Mouse (Mus musculus) Patski (cell line): ENCODE measurements around the gene Fgfr2. TPM values are rescaled to one million over a fixed set of nuclear protein-coding genes. Genes with fewer than 3 reads are reported as not detected.
A peak's percentile ranks its signal among the peaks of the same experiment; 100 is the strongest.

Source experiments
- ATAC-seq: fragments of 100-300 bp; one replicate; pipeline ENCODE4 v1.8.0; 2021
- CTCF ChIA-PET: fragments of 350-600 bp; sonication (Branson Sonifier 250); formaldehyde crosslinking; loops from one replicate; lab custom pipeline; 2022; ENCODE audit warnings: inconsistent platforms; lab: Charles Lee
- POLR2A ChIA-PET: fragments of 350-600 bp; sonication (Branson Sonifier 250); formaldehyde crosslinking; loops from one replicate; lab custom pipeline; 2022; ENCODE audit warnings: antibody characterized with exemption, inconsistent platforms; lab: Charles Lee
- DNase-seq: peaks from one replicate; pipeline ENCODE4 v3.0.0-alpha.2; 2011; ENCODE audit warnings: low read depth, low spot score
- H3K27me3 ChIP-seq: fragments of 371-371 bp; one replicate; pipeline ENCODE4 v1.5.1; 2021
- CTCF ChIP-seq: fragments of 100-300 bp; IDR thresholded peaks from one replicate; pipeline ENCODE4 v1.5.1; 2021
- in situ Hi-C: fragments of 300-500 bp; cut with MboI; formaldehyde crosslinking; loops from 3 replicates; pipeline ENCODE4 v1.11.1; 2018; ENCODE audit warnings: low pct_unique_long_range_greater_than_20kb, mixed read lengths
- polyA plus RNA-seq: library from polyadenylated mRNA; unstranded; gene quantifications from one replicate; pipeline ENCODE4 v1.2.3, GENCODE M21; 2021

Fgfr2 gene
- polyA plus RNA-seq, 1 experiment from 2014 or later, result 48.8 TPM

DNA sequence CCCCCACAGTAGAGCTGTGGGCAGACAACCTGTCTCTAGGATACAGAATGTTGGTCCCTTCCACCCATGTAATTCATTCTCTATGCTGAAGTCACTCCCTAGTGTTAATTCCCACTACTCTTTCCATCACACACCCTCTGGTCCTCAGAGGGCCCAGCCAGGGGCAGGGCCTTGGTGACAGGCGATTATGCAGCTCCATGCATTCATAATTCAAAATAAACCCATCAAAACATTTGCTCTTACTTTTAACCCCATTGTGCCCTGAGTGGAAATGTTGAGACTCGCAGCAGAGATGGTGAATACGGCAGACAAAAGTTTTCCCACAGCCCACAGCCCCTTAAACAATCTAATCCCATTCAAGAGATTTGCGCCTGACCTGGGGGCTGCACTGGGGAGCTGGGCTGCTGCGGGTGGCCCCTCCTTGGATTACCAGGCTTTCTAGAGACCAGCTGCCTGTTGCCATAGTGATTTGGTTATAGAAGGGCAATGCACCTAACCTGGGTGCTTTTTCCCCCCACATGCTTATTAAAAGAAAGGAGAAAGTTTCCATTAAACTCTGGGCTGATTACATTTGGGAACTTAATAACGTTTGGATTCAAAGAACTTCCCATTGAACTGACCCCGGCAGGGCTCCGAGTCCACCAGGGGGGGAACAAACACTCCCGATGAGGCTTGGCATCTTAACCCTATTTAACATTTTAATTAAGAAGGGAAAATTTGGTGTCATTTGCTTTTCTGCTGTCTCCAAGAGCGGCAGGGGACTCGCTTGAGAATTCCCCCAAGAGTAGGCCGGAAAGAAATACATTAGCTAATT lies 2755.7 kb downstream of the Fgfr2 start:
- ATAC-seq (no peak), DNase-seq (no peak)
- in situ Hi-C loops, result no loop called here
- ChIA-PET POLR2A (no interaction called here), CTCF (no interaction called here)
- H3K27me3 ChIP-seq, result no peaks in the 10 kb centered on the region
- TF ChIP-seq CTCF, result no peak

DNA sequence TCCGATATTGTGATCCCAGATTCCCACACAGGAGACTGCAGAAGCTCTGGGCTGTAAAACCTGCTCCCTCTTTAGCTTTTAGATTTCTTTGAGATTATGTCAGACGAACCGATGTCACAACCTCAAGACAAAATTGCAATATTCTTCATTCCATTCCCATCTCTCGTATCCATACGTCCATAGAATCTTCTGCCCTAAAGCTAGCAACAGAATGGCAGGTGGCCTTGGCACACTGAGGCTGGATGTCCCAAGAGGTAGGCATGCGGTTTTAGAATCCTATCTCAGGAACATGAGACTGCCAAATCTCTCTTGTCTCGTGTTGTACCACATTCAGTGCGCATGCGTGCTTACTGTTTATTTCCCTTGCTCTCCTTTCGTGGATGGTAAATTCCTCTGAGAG lies 2757.4 kb downstream of the Fgfr2 start:
- TF ChIP-seq CTCF, result no peak
- no peaks in the 10 kb centered on the region for H3K27me3 ChIP-seq
- DNase-seq (no peak), ATAC-seq (no peak)
- POLR2A ChIA-PET, result no interaction called here
- in situ Hi-C loops, result no loop called here
- CTCF ChIA-PET, result no interaction called here

DNA sequence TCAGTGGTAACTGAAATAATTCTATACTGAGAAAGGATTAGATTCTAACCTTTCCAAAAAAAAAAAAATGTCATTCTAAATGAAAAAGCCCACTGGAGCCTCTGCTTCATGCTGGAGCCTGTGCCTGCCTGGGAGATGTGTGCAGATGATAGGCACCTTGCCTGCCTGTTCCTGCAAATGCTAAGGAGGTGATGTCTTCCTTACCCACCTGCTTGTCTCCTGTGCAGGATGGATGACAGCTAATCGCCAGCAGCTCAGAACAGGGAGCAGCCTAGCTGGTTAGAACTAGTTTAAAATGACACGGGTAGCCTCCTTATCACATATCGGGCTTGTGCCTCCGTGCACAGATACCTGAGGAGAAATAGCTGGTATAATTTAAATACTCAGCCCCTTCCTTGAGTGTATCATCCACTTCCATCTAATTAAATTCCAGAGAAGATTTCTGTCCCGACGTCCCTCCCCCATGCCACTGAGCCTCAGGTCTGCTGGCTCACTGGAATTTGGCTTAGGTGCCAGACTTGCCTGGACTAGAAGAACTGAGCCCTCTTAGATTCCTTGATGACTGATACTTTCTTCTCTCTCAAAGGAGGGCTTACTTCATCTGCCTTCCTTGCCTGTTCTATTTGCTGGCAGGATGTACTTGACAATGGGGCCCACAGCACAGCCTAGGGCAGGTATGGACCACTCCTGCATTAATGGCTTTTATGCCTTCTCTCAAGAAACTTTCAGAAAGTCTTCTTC lies 2782.6 kb downstream of the Fgfr2 start:
- DNase-seq, result no peak
- POLR2A ChIA-PET, result interaction anchor here (0.6 kb wide), 2 partner anchors 26 to 125 kb away, joined by 3 to 5 read pairs; no protein-coding TSS in a partner anchor
- CTCF ChIA-PET, result interaction anchor here (1.2 kb wide), 1 partner anchor 21 kb away, joined by 3 read pairs; no protein-coding TSS in a partner anchor
- TF ChIP-seq CTCF, result no peak
- in situ Hi-C loops, result no loop called here
- ATAC-seq, result peak; percentile 44
- H3K27me3 ChIP-seq, result no peaks in the 10 kb centered on the region

DNA sequence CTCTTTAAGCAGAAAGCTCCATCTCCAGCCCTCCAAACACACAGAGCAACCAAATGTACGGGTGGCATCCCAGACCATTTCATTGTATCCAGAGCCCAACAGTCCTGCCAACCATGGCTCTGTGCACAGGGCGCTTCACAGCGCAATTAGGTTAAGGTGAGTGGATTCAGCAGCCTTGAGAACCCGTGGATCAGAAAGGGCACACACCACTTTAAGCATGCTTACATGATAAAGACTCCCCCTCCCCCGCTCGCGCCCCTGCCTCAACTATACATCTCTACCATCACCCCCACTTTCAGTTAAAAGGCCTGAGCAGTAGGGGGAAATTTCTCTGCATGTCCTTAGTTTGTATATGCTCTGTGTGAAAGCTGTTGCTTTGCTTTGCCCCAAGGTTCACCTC lies 2785.5 kb downstream of the Fgfr2 start:
- no peaks in the 10 kb centered on the region for H3K27me3 ChIP-seq
- ChIA-PET POLR2A (no interaction called here), CTCF (no interaction called here)
- in situ Hi-C loops, result no loop called here
- TF ChIP-seq CTCF, result no peak
- ATAC-seq, result no peak
- DNase-seq, result no peak

DNA sequence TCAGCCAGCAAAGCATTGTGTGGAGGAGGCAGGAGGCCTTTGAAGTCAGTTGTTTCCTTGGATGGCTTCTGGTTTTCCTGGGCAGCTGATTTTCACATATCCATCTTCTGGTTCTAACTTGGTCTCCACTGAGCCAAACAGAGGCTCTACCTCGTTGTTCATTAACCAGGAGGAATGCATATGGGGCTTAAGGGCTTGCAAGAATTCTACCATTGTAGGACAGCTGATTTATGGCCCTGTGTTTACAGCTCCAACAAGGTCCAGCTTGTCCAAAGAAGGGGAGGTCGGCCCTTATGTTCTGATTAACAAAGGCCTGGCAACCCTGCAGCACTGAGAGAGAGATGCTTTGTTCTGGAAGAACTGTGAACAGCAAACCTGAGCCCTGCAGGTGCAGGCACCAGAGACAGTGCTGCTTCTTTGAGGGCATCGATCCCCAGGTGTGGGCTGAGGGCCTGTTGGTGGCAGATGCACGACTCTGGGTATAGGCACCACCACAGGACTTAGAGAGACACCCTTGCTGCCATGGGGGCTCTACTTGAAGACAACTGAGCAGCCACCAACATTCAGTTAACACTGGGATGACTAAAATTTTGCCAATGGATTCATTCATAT lies 2787.6 kb downstream of the Fgfr2 start:
- ChIA-PET CTCF (no interaction called here), POLR2A (no interaction called here)
- no peak for TF ChIP-seq CTCF
- in situ Hi-C loops, result no loop called here
- no peaks in the 10 kb centered on the region for H3K27me3 ChIP-seq
- DNase-seq (peak; percentile 96), ATAC-seq (peak; percentile 91)

DNA sequence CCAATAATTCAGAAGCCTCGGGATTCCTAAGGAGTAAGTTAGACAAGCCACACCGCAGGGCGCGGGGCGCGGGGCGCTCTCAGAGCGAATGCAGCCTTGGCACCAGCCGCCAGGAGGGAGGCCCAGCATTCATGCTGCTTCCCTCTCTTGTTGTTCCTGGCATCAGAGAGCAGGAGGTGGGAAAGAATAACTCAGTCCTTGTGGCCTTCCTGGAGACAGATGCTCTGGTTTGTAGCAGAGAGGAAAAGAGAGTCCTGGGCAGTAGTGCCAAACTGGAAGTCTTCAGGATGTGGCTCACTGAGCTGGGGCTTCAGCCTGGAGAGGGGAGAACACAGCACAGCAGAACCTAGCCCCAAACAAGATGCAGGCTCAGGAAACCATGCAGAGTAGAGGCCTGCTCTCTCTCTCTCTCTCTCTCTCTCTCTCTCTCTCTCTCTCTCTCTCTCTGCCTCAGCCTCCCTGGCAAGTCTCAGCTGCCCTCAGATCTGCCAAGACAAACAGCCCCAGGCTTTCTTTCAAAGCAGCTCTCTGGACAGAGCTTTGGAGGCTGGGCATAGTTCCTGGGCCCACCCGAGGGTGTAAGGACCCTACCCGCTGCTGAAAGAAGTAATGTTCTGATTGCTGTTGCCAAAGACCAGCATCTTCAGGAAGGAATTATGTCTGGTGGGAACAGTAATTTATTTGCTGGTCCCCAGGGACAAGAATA lies 2790.5 kb downstream of the Fgfr2 start:
- CTCF ChIA-PET, result interaction anchor here (0.9 to 1.3 kb wide), 2 partner anchors 13 to 20 kb away, joined by 3 read pairs; no protein-coding TSS in a partner anchor
- in situ Hi-C loops, result no loop called here

DNA sequence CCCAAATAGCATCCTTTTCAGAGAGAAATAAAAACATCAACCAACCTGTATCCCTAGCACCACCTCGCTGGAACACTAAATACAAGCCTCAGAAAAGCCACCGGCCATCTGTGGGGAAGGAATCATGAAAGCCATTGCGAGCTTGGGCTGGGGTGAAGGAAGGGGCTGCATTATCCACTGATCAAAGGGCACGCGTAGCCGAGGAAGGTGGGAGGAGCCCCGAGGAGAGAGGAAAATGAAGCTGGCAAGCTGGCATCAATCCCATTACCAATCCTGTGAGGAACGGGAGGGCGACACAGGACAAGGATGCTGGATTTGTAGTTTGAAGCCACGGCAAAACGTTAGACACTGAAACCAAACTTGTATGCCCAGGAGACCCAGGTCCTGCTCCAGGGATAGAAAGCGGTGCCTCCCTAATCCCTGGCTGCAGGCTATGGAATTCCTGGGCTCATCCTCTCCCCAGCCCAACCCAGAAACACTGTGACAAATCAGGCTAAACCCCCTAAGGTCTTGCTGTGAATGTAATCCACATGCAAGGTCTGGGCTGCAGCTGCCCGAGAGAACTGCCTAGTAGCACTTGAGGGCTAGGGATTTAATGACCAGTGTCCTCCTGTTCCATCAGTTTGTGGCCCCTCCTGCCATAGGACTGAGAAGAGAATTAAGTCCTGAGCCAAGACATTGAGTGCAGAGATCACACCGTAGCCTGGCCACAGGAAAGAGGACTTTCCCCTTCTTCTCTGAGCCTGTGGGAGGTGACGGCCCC lies 2795.4 kb downstream of the Fgfr2 start:
- no peak for TF ChIP-seq CTCF
- in situ Hi-C loops, result no loop called here
- ChIA-PET CTCF (no interaction called here), POLR2A (no interaction called here)
- DNase-seq (no peak), ATAC-seq (peak; percentile 71)
- H3K27me3 ChIP-seq, result no peaks in the 10 kb centered on the region

More for the DNA sequence above, 2790.5 kb downstream of the Fgfr2 start:
- DNase-seq (no peak), ATAC-seq (no peak)
- H3K27me3 ChIP-seq, result no peaks in the 10 kb centered on the region
- POLR2A ChIA-PET, result no interaction called here
- no peak for TF ChIP-seq CTCF

DNA sequence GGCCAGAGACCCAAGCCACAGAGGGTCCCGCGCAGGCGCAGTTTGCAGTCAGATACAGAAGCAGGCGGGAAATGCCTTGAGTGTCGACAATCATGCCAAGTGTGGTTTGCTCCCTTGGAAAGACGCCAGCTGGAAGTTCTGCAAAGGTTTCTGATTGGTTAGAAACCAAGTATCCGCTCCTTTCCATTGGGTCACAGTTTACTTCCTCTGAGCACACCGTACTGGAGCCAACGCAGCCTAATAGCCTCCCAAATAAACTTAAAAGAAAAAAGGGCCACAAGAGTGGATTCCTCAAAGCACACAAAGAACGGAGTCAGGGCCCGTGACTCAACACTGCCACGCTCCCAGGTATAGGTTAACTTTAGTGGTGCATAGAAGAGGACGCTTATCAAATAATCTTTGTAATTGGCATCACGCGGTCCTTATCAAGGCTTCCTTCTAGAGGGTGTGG lies 2797.1 kb downstream of the Fgfr2 start:
- DNase-seq, result no peak
- no peak for TF ChIP-seq CTCF
- ATAC-seq, result no peak
- no peaks in the 10 kb centered on the region for H3K27me3 ChIP-seq
- CTCF ChIA-PET, result no interaction called here
- in situ Hi-C loops, result no loop called here
- POLR2A ChIA-PET, result no interaction called here

DNA sequence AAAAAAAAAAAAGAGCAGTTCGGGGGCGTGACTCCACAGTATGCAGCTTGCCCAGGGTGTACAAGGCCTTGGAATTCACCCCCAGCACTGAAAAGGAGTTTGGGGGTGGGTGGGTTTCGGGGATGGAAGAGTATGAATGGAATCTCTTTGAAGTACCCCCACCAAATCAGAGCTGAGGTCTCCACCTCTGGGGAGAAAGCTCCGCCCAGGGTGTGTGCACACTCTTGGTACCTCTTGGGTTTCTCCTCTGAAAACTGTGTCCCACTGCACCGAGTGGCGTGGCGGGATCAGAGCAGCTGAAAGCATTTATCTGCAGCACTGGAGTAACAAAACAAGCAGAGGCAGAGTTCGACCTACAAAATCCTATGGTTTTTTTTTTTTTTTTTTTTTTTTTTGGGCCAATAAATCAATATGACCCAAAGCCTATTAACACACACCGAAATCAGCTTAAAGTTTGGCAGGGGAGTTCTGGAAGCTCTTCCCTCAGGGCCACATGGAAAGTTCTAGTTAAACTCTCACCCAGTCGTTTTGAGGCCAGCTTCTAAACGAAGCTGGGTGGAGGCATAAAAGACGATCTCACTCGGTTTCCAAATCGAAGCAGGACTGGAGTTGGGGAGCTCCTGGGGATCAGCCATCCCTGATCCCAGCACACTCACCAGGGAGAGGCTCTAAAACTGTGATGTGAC lies 2798.3 kb downstream of the Fgfr2 start:
- ATAC-seq (no peak), DNase-seq (no peak)
- no peak for TF ChIP-seq CTCF
- ChIA-PET POLR2A (interaction anchor here (0.6 kb wide), 1 partner anchor 92 kb away, joined by 3 read pairs; no protein-coding TSS in a partner anchor), CTCF (interaction anchor here (0.6 kb wide), 1 partner anchor 56 kb away, joined by 3 read pairs; no protein-coding TSS in a partner anchor)
- no peaks in the 10 kb centered on the region for H3K27me3 ChIP-seq
- in situ Hi-C loops, result no loop called here
